Mouse (Mus musculus) adrenal gland, adult 18-20 months (tissue): ENCODE results near the gene Tmem208. TPM values are rescaled to one million over a fixed set of nuclear protein-coding genes. Genes with fewer than 3 reads are reported as not detected.
"Not testable (repeated sequence)": the region's sequence is repeated elsewhere in the genome, so short reads cannot be mapped to it uniquely, and the experiment has no call there.

Source experiments
- DNase-seq, 2 experiments: peaks; one replicate each; pipeline ENCODE4 v3.0.0; 2021 to 2022; ENCODE audit warnings: low spot score in 2 of 2
- long read RNA-seq, 2 experiments: library from polyadenylated mRNA; stranded (forward); transcript quantifications; one replicate each; pipeline ENCODE4 v2.0.0; 2021
- total RNA-seq, 2 experiments: library from RNA; stranded (reverse); gene quantifications; 1 replicate in 1 of 2; 2 replicates in 1 of 2; pipeline ENCODE4 v1.2.3; 2021

Gene Tmem208
- 10 to 100 TPM; 55.6 to 69.6 TPM for total RNA-seq
- long read RNA-seq, experiment 1, transcript Tmem208-201 (6 exons, 785 nt) = major isoform, 13 of 19 reads
- long read RNA-seq, experiment 1, partial matches to known transcripts = 2 of 19 reads
- long read RNA-seq, experiment 1, other reads (novel, unspliced or antisense) = 2 of 19 reads
- long read RNA-seq, experiment 2, transcript Tmem208-201 (6 exons, 785 nt) = major isoform, 40 of 52 reads
- long read RNA-seq, experiment 2, partial matches to known transcripts = 4 of 52 reads
- long read RNA-seq, experiment 2, other reads (novel, unspliced or antisense) = 6 of 52 reads

GRCm38 (mm10) chr8:105326141-105326672 is at the start of gene Tmem208, which contains the start of gene Lrrc29:
Gene Tmem208 (plus strand): TSS chr8:105326354.
Gene Lrrc29 (minus strand): TSS chr8:105326278.
- DNase-seq = peak; percentile 97

GRCm38 (mm10) chr8:105278911-105279334 is 47.2 kb upstream of the Tmem208 start:
- DNase-seq = peak; percentile 68 to 78

- no peak for DNase-seq
Measured at GRCm38 (mm10) chr8:105280567-105280966, 45.6 kb upstream of the Tmem208 start.

GRCm38 (mm10) chr8:105281821-105282220 is 44.3 kb upstream of the Tmem208 start:
- no peak for DNase-seq

GRCm38 (mm10) chr8:105282239-105282638 is 43.9 kb upstream of the Tmem208 start:
- DNase-seq = no peak

GRCm38 (mm10) chr8:105283074-105283473 is 43.1 kb upstream of the Tmem208 start:
- DNase-seq = peak; percentile 51 to 72

- no peak for DNase-seq
Measured at GRCm38 (mm10) chr8:105285514-105285913, 40.6 kb upstream of the Tmem208 start.

GRCm38 (mm10) chr8:105286907-105287306 is 39.2 kb upstream of the Tmem208 start:
- no peak for DNase-seq

- DNase-seq = no peak
Measured at GRCm38 (mm10) chr8:105288231-105288630, 37.9 kb upstream of the Tmem208 start.

- DNase-seq = peak; percentile 90 to 92
Measured at GRCm38 (mm10) chr8:105288958-105289732, 37.0 kb upstream of the Tmem208 start.

GRCm38 (mm10) chr8:105289805-105290460 is 36.2 kb upstream of the Tmem208 start, which contains the start of gene 4931428F04Rik:
Gene 4931428F04Rik (minus strand): TSS chr8:105289864.
- DNase-seq = no peak

- peak; percentile 89 to 93 for DNase-seq
Measured at GRCm38 (mm10) chr8:105290554-105291314, 35.4 kb upstream of the Tmem208 start.

GRCm38 (mm10) chr8:105291364-105291763 is 34.8 kb upstream of the Tmem208 start:
- not testable (repeated sequence) for DNase-seq

GRCm38 (mm10) chr8:105291802-105292201 is 34.4 kb upstream of the Tmem208 start:
- not testable (repeated sequence) for DNase-seq

- no peak for DNase-seq
Measured at GRCm38 (mm10) chr8:105292471-105292870, 33.7 kb upstream of the Tmem208 start.

GRCm38 (mm10) chr8:105293405-105293804 is 32.7 kb upstream of the Tmem208 start:
- no peak for DNase-seq

GRCm38 (mm10) chr8:105294776-105295175 is 31.4 kb upstream of the Tmem208 start:
- DNase-seq = no peak

GRCm38 (mm10) chr8:105295256-105295655 is 30.9 kb upstream of the Tmem208 start:
- no peak for DNase-seq

GRCm38 (mm10) chr8:105295895-105296573 is 30.1 kb upstream of the Tmem208 start, which contains the start of gene Exoc3l:
Gene Exoc3l (minus strand): TSS chr8:105296101.
- peak in 1 of 2 experiments; percentile 52 for DNase-seq
